Mouse (Mus musculus): ENCODE results near the gene Tmem106c. TPM values are rescaled to one million over a fixed set of nuclear protein-coding genes. Genes with fewer than 3 reads are reported as not detected.
A peak's percentile ranks its signal among the peaks of the same experiment; 100 is the strongest.

The Tmem106c gene
- polyA plus RNA-seq (2014; fragmentation: Nextera tagmentation; extraction: Ambion mirVana), result 52.0 and 59.9 TPM in 2 replicates

DNA sequence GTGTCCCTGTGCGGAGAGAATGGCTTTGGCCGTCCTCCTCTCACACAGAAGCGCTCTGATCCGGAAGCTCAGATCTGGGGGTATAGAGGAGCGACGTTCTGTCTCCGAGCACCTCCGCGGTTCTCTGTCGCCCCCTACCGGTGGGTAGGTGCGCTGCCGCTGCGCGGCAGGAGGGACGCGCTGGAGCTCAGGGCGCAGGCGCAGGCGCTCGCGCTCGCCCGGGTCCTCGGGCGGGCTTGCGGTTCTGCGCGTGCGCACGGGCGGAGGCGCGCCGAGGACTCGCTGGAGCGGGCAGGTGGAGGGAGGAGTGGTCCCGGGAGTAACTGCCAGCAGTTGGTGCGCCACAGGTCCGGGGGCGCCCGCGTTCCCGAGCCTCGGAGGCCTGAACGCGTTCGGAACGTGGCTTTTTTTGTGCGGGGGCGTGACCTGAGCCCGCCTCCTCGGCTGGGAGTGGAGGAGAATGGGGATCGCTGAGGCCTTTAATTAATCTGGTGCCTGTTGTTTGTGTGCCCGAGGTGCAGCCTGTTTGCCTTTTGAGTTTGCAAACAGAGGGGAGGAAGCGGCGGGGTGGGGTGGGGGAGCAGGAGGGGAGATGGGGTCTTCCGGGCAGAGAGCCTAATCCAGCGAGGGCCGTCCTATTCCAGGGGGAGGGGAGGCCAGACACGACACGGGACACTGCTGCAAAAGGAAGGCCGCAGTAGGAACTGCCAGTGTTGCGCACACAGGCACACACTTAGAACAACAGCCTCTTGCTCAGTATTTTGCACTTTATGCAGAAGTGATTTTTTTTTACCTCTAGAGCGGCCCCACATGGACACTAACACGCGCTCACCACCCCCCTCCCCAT is at the start of gene Tmem106c:
Tmem106c (plus strand) TSS at position 212 of the 847 bp plus-strand sequence.
- Histone ChIP-seq H3K27ac (ENCODE audit: low read depth, low read length) (peak within 1 kb of the TSS; percentile 71), H3K9me3 (ENCODE audit: control insufficient read depth, low read length) (no peaks in the 10 kb centered on the region), H3K9ac (ENCODE audit: low read depth, low read length) (peak within 1 kb of the TSS; percentile 68), H3K4me3 (ENCODE audit: low read depth, low read length) (peak within 1 kb of the TSS; percentile 56), H3K36me3 (ENCODE audit: control insufficient read depth, insufficient read depth, low read length) (no peaks in the 10 kb centered on the region), H3K4me1 (replicated peaks; ENCODE audit: control insufficient read depth, insufficient read depth, low read length) (peaks cover 3% of the 10 kb centered on the region; the same call in 1 of the 2 replicates), H3K27me3 (ENCODE audit: control insufficient read depth, insufficient read depth, low read length) (no peaks in the 10 kb centered on the region), H3K4me2 (replicated peaks; ENCODE audit: low read depth, low read length) (peak within 1 kb of the TSS; percentile 71)
- DNase-seq (ENCODE audit: low spot score) (peak; percentile 98), ATAC-seq (ENCODE audit: low FRiP score) (peak; percentile 94)
- 1% methylated on average over 67 of the region's 67 CpGs for WGBS

DNA sequence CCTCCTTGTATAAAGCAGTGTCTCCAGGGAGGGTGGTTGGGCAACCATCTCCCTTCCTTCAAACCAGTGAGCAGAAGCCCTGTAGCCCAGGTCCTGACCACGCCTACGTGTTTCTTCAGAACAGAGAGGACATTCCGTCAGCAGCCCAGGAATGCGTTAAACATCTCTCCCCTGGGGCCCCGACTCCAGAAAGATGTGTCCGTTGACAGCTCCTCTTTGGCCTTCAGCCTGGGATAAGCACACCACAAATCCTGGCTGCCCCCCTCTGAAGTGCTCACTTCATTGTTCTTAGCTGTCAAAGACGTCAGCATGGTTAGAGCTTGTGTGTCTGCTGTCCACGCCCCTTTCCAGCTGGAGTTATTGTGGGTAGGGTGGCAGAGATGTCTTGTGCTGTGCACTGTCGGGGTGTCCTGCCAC is 49.7 kb upstream of the Tmem106c start:
- H3K27me3 ChIP-seq (ENCODE audit: control insufficient read depth, insufficient read depth, low read length), result no peaks in the 10 kb centered on the region
- no peaks in the 10 kb centered on the region for H3K36me3 ChIP-seq (ENCODE audit: control insufficient read depth, insufficient read depth, low read length)
- H3K9me3 ChIP-seq (ENCODE audit: control insufficient read depth, low read length), result no peaks in the 10 kb centered on the region
- WGBS, result 10% methylated on average over 9 of the region's 9 CpGs
- ATAC-seq (ENCODE audit: low FRiP score), result peak; percentile 79
- H3K4me1 ChIP-seq (replicated peaks; ENCODE audit: control insufficient read depth, insufficient read depth, low read length), result no peaks in the 10 kb centered on the region
- no peak overlapping the region for H3K27ac ChIP-seq (ENCODE audit: low read depth, low read length)
- no peak overlapping the region for H3K4me3 ChIP-seq (ENCODE audit: low read depth, low read length)
- H3K4me2 ChIP-seq (replicated peaks; ENCODE audit: low read depth, low read length), result 0 out of 2 replicates have a peak overlapping the region, but pooled peaks have one; percentile 14
- H3K9ac ChIP-seq (ENCODE audit: low read depth, low read length), result no peak overlapping the region
- DNase-seq (ENCODE audit: low spot score), result peak; percentile 60

DNA sequence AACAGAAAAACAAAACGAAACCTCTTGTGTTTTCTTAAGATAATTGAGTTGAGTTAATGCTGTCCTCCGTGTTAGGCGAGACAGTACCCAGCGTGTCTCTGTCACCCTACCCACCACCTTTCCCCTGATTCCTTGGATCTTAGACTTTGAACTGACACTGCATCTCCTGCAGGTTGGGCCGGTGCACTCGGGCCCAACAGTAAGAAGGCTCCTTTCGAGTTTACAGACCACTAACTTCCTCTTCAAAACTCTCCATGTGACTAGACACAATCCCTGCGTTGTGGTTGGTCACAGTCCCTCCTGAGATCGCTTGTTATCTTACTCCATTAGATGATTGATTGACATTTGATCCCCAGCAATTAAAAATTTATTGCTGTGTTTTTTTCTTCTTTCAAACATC is 46.0 kb upstream of the Tmem106c start:
- Histone ChIP-seq H3K27ac (ENCODE audit: low read depth, low read length) (no peak overlapping the region), H3K4me3 (ENCODE audit: low read depth, low read length) (no peak overlapping the region), H3K27me3 (ENCODE audit: control insufficient read depth, insufficient read depth, low read length) (no peaks in the 10 kb centered on the region), H3K36me3 (ENCODE audit: control insufficient read depth, insufficient read depth, low read length) (no peaks in the 10 kb centered on the region), H3K4me1 (replicated peaks; ENCODE audit: control insufficient read depth, insufficient read depth, low read length) (no peaks in the 10 kb centered on the region), H3K4me2 (replicated peaks; ENCODE audit: low read depth, low read length) (no peak overlapping the region), H3K9ac (ENCODE audit: low read depth, low read length) (no peak overlapping the region), H3K9me3 (ENCODE audit: control insufficient read depth, low read length) (no peaks in the 10 kb centered on the region)
- ATAC-seq (ENCODE audit: low FRiP score) (no peak), DNase-seq (ENCODE audit: low spot score) (no peak)
- WGBS, result 87% methylated on average over 9 of the region's 9 CpGs

DNA sequence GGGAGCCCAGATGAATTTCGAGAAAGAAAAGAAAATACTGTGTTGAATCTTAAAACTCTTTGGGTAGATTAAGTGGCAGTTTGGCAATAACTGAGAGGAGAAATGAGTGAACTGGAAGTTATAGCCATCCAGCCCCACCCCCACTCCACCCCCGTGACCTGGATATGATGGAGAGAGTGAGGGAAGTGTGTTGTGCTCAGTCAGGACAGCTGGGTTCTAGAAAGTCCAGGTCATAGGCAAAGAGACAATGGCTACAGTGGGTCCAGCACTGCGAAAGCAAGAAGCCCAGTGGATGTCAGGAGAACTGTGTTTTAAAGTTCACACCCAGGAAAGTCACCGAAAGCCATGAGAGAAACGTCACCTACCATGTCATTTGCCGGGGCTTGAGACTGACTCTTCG is 44.8 kb upstream of the Tmem106c start:
- H3K9me3 ChIP-seq (ENCODE audit: control insufficient read depth, low read length), result no peaks in the 10 kb centered on the region
- no peak for ATAC-seq (ENCODE audit: low FRiP score)
- no peaks in the 10 kb centered on the region for H3K36me3 ChIP-seq (ENCODE audit: control insufficient read depth, insufficient read depth, low read length)
- no peak overlapping the region for H3K9ac ChIP-seq (ENCODE audit: low read depth, low read length)
- no peak overlapping the region for H3K27ac ChIP-seq (ENCODE audit: low read depth, low read length)
- no peaks in the 10 kb centered on the region for H3K4me1 ChIP-seq (replicated peaks; ENCODE audit: control insufficient read depth, insufficient read depth, low read length)
- 86% methylated on average over 7 of the region's 7 CpGs for WGBS
- no peak for DNase-seq (ENCODE audit: low spot score)
- no peak overlapping the region for H3K4me3 ChIP-seq (ENCODE audit: low read depth, low read length)
- H3K27me3 ChIP-seq (ENCODE audit: control insufficient read depth, insufficient read depth, low read length), result no peaks in the 10 kb centered on the region
- no peak overlapping the region for H3K4me2 ChIP-seq (replicated peaks; ENCODE audit: low read depth, low read length)

DNA sequence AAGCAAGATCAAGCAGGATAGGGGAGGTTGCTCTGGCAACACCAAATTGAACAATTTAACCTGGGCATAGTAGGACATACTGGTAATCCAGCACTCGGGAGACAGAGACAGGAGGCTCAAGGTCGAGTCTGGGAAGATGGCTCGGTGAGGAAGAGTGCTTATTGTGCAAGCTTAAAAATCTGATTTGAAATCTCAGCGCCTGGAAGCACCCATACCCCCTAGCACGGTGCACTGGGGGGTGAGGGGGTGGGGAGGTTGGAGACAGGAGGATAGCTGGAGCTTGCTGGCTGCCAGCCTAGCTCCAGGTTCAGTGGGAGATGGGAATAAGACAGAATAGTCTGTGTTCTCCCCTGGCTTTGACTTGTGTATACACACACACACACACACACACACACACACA is 43.7 kb upstream of the Tmem106c start:
- DNase-seq (ENCODE audit: low spot score) (no peak), ATAC-seq (ENCODE audit: low FRiP score) (no peak)
- WGBS, result 76% methylated on average over 5 of the region's 5 CpGs
- Histone ChIP-seq H3K27me3 (ENCODE audit: control insufficient read depth, insufficient read depth, low read length) (no peaks in the 10 kb centered on the region), H3K27ac (ENCODE audit: low read depth, low read length) (no peak overlapping the region), H3K36me3 (ENCODE audit: control insufficient read depth, insufficient read depth, low read length) (no peaks in the 10 kb centered on the region), H3K4me3 (ENCODE audit: low read depth, low read length) (no peak overlapping the region), H3K4me1 (replicated peaks; ENCODE audit: control insufficient read depth, insufficient read depth, low read length) (no peaks in the 10 kb centered on the region), H3K9me3 (ENCODE audit: control insufficient read depth, low read length) (no peaks in the 10 kb centered on the region), H3K4me2 (replicated peaks; ENCODE audit: low read depth, low read length) (no peak overlapping the region), H3K9ac (ENCODE audit: low read depth, low read length) (no peak overlapping the region)

DNA sequence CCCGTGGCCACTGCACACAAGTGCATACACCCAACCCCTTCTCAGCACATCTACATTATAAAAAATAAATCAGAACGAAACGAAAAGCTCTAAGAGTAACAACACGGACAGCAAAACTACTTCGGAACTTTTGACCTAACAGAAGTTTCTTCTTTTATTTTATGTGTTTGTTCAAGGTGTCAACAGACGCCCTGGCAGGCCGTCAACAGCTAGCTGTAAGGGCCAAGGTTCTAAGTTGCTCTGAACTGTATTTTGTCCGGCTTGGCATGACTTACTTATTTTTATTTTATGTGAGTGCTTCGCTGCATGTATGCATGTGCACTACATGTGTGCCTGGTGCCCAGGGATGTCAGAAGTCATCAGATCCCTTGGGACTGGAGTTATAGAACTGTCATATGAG is 42.2 kb upstream of the Tmem106c start:
- 91% methylated on average over 9 of the region's 9 CpGs for WGBS

DNA sequence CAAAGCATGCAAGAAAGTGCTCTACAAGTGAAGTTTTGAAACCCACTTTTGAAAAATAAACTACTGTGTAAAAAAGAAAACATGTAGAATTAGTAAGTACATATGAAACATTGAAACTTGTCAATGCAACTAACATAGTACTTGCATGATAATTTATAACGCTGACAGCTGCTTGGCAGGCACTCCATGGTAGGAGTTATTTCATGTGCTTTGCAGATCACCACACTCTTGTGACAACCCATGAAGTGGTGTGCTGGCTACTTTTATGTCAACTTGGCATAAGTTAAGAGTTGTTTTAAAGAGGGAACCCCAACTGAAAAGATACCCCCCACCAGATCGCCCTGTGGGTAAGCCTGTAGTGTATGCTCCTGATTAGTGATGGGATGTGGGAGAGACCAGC is 41.6 kb upstream of the Tmem106c start:
- WGBS, result 87% methylated on average over 2 of the region's 2 CpGs
- H3K27me3 ChIP-seq (ENCODE audit: control insufficient read depth, insufficient read depth, low read length), result no peaks in the 10 kb centered on the region
- H3K27ac ChIP-seq (ENCODE audit: low read depth, low read length), result no peak overlapping the region
- no peaks in the 10 kb centered on the region for H3K4me1 ChIP-seq (replicated peaks; ENCODE audit: control insufficient read depth, insufficient read depth, low read length)
- no peaks in the 10 kb centered on the region for H3K9me3 ChIP-seq (ENCODE audit: control insufficient read depth, low read length)
- ATAC-seq (ENCODE audit: low FRiP score), result no peak
- DNase-seq (ENCODE audit: low spot score), result no peak
- H3K36me3 ChIP-seq (ENCODE audit: control insufficient read depth, insufficient read depth, low read length), result no peaks in the 10 kb centered on the region
- no peak overlapping the region for H3K9ac ChIP-seq (ENCODE audit: low read depth, low read length)
- H3K4me3 ChIP-seq (ENCODE audit: low read depth, low read length), result no peak overlapping the region
- no peak overlapping the region for H3K4me2 ChIP-seq (replicated peaks; ENCODE audit: low read depth, low read length)

More for the DNA sequence above, 42.2 kb upstream of the Tmem106c start:
- Histone ChIP-seq H3K4me2 (replicated peaks; ENCODE audit: low read depth, low read length) (no peak overlapping the region), H3K27me3 (ENCODE audit: control insufficient read depth, insufficient read depth, low read length) (no peaks in the 10 kb centered on the region), H3K9me3 (ENCODE audit: control insufficient read depth, low read length) (no peaks in the 10 kb centered on the region), H3K9ac (ENCODE audit: low read depth, low read length) (no peak overlapping the region), H3K36me3 (ENCODE audit: control insufficient read depth, insufficient read depth, low read length) (no peaks in the 10 kb centered on the region), H3K27ac (ENCODE audit: low read depth, low read length) (no peak overlapping the region), H3K4me3 (ENCODE audit: low read depth, low read length) (no peak overlapping the region), H3K4me1 (replicated peaks; ENCODE audit: control insufficient read depth, insufficient read depth, low read length) (no peaks in the 10 kb centered on the region)
- no peak for ATAC-seq (ENCODE audit: low FRiP score)
- DNase-seq (ENCODE audit: low spot score), result no peak

DNA sequence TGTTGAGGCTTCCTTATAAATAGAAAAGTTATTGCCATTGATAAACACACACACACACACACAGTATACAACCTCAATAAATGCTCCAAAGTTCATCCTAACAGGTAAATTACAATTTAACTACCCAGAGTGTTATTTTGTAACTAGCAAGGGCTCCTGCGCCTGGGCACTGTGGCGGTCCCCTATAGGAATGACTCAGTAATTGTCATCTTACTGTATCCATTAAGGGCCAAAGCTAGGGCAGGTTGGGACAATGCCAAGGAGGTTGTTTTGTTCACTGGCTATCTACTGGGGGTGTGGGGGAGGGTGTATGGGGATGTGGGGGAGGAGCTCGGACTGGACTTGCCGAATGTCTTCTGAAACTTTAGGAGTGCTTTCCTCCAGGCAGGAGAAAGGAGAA is 37.0 kb upstream of the Tmem106c start:
- no peak overlapping the region for H3K4me3 ChIP-seq (ENCODE audit: low read depth, low read length)
- H3K36me3 ChIP-seq (ENCODE audit: control insufficient read depth, insufficient read depth, low read length), result no peaks in the 10 kb centered on the region
- no peaks in the 10 kb centered on the region for H3K4me1 ChIP-seq (replicated peaks; ENCODE audit: control insufficient read depth, insufficient read depth, low read length)
- 73% methylated on average over 4 of the region's 4 CpGs for WGBS
- no peak overlapping the region for H3K4me2 ChIP-seq (replicated peaks; ENCODE audit: low read depth, low read length)
- H3K27ac ChIP-seq (ENCODE audit: low read depth, low read length), result no peak overlapping the region
- ATAC-seq (ENCODE audit: low FRiP score) (no peak), DNase-seq (ENCODE audit: low spot score) (no peak)
- H3K27me3 ChIP-seq (ENCODE audit: control insufficient read depth, insufficient read depth, low read length), result no peaks in the 10 kb centered on the region
- H3K9me3 ChIP-seq (ENCODE audit: control insufficient read depth, low read length), result no peaks in the 10 kb centered on the region
- H3K9ac ChIP-seq (ENCODE audit: low read depth, low read length), result no peak overlapping the region

DNA sequence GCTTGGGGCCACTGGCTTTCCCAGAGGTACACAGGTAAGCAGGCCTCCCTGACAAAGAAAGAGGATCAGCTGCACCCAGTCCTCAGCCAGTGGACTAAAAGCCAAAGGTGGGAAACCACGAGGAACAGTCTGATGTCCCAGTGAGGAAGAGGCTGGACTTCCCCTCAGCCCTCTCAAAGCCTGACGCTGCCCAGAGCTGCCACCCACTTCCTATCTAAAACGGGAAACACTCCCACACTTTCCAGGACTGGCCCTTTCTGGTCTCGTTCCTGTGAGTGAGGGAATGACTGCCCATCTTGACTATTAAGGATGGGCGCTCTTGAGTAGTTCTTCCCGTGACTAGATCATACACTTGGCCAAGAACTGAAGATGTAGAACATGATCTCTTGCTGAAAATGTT is 36.2 kb upstream of the Tmem106c start:
- no peak for ATAC-seq (ENCODE audit: low FRiP score)
- Histone ChIP-seq H3K4me3 (ENCODE audit: low read depth, low read length) (no peak overlapping the region), H3K36me3 (ENCODE audit: control insufficient read depth, insufficient read depth, low read length) (no peaks in the 10 kb centered on the region), H3K27ac (ENCODE audit: low read depth, low read length) (no peak overlapping the region), H3K9me3 (ENCODE audit: control insufficient read depth, low read length) (no peaks in the 10 kb centered on the region), H3K9ac (ENCODE audit: low read depth, low read length) (no peak overlapping the region), H3K27me3 (ENCODE audit: control insufficient read depth, insufficient read depth, low read length) (no peaks in the 10 kb centered on the region), H3K4me2 (replicated peaks; ENCODE audit: low read depth, low read length) (no peak overlapping the region), H3K4me1 (replicated peaks; ENCODE audit: control insufficient read depth, insufficient read depth, low read length) (no peaks in the 10 kb centered on the region)
- 87% methylated on average over 6 of the region's 6 CpGs for WGBS
- no peak for DNase-seq (ENCODE audit: low spot score)

All from hindbrain, embryonic 11.5 days (tissue).